Mouse (Mus musculus) MN1 (cell line): Measurements from ENCODE around the gene Rab3il1.
"Not testable (repeated sequence)": the region's sequence is repeated elsewhere in the genome, so short reads cannot be mapped to it uniquely, and the experiment has no call there.

ENCODE experiments used
- DNase-seq: peaks from one replicate; pipeline ENCODE4 v3.0.0-alpha.2; 2016; ENCODE audit warnings: low spot score

Rab3il1 gene

DNA sequence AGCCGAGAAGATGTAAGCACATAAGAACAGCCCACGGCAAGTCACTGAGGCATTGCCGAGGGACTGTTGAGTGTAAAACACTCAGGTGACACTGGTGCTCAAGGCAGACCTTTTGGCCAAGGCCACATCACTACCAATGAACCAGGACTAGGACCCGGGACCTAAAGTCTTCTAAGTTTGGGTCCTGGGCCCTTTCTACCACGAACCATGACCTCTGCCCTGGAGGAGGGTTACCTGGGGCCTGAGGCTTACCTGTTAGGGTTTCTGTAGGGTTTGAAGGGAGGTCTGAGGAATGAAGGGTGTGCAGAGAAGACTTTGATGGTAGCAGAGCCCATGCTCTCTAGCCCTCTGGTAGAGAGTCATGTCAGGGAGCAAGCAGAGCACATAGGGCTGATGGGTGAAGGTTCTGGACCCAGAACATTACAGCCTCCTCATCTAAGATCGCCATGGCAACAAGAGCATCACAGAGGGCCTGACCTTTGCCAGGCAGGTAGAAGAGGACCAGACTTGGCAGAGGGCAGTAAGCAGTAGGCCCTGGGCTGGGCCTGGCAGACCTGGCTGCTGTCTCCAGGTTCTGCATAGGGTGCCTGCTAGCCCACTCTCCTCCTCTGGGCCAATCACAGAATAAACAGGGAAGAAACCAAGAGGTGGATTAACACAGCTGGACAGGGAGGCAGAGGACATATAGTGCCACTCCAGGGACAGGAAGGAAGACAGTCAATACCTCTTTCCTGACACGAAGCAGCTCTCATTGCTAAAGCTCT, at the start of gene Rab3il1, which contains the start of gene Best1:
Gene Rab3il1, plus strand, starts transcription at position 464 of the 764 bp plus-strand sequence.
Gene Best1, minus strand, starts transcription at position 428 of the 764 bp plus-strand sequence.
- no peak for DNase-seq

DNA sequence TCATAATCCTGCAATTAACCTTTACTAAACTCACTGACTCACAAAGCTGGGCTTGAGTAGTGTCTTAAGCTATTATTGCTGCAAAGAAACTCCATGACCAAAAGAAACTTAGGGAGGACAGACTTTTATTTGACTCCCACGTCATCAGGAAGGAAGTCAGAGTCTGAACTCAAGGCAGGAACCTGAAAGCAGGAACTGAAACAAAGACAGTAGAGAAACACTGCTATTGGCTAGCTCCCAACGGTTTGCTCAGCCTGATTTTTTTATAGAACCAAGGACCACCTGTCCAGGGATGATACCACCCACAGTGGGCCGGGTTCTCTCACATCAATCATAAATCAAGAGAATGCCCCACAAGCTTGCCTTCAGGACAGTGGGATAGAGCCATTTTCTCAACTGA, 49.1 kb upstream of the Rab3il1 start:
- no peak for DNase-seq

DNA sequence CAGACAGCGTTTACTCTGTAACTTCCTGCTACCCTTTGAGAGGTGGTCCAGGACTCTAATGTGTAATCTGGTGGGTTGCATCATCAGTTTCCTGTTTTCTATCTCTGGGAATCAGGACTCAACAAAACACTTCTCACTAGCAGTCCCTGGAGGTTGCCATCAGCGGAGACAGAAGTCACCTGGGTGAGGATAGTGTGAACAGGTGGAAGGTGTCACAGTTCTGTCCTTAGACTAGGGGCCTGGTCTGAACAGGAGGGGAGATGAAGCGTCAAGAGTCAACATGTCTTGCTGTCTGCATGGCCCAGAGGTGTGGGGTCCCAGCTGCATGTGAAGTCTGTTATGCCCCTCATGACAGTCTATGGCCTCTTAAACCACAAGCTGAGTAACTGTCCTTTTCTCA, 48.6 kb upstream of the Rab3il1 start:
- no peak for DNase-seq

DNA sequence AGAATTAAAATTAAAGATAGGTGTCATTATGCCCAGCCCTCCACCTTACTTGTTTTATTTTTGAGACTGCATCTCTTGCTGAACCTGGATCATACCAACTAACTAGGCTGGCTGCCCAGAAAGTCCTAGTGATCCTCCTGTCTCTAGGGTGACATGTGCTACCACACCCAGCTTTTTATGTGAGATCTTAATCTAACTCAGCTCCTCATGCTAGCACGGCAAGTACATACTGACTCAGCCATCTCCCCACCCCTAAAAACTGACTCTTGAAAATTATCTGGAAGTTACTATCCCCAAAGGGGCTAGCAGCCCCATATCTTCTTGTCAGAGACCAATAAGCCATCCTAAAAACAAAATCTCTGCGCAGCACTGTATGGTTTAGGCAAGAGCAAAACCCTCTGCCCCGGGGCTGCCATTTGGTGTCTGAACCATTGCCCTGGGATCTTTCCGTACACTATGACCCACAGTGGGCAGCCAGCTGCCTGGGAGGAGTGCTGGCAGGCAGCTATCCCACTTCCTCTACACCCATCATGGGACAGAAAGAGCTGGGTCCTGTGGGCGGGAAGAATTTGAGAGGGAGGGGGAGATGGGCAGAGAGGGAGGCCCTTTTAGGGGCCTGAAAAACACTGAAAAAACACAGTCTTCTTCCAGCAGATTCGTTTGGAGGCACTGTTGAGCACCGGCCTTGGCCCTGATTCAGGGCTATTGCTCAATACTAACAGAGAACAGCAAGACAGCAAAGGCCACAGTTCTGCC, 47.2 kb upstream of the Rab3il1 start:
- peak; percentile 67 for DNase-seq

DNA sequence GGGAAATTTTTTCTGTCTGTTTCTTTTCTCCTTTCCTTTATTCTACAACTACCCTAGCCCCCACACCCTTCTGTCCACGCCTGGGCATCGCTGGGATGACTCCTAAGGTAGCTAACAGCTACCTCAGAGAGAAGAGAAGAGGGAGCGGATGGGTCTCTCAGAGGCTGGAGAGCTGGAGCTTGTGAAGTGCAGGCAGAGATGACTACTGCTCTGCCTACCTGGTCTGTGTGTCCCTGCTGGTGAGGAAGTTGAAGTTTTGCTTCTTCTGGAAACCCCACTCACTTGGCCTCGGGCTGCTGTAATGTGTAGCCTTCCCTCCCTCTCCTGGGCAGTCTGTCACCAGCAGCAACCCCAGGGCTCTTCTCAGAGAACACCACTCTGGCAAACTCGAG, 46.7 kb upstream of the Rab3il1 start:
- peak; percentile 30 for DNase-seq

- DNase-seq, result no peak
Measured at GRCm38 (mm10) chr19:9955438-9955837, 46.0 kb upstream of the Rab3il1 start.

- no peak for DNase-seq
Measured at GRCm38 (mm10) chr19:9956624-9957388, 44.7 kb upstream of the Rab3il1 start.

DNA sequence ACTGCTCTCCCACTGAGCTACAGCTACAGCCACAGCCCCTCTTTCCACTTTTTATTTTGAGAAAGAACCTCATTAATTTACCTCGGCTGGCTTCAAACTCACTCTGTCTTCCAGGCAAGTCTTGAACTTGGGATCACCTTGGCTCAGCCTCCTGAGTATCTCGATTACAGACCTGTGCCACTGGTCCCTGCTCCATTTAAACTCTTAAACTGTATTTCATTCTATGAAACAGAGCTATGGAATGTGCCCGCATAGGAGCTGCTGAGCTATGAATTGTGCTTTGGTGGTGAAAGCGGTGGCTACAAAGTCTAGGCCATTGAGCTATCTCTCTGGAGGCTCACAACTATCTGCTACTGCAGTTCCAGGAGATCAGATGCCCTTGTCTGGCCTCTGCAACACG, 43.5 kb upstream of the Rab3il1 start:
- DNase-seq, result no peak

DNA sequence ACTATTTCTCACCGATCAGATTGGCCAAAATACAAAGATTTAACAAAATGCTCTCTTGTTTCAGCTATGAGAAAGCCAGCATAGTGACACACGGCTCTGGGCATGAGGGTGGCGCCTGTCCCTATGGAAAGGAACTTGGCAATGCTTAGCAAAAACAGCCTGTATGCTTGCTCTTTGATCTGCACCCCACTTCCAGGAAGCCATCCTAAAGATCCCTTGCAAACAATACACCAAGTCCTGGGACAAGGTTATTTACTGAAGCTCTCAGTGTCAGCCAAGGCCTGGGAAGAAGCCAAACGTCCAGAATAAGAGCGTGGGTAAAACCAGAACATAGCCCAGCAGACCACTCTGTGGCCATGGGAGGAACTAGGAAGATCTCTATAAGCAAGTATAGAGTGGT, 40.7 kb upstream of the Rab3il1 start:
- no peak for DNase-seq

DNA sequence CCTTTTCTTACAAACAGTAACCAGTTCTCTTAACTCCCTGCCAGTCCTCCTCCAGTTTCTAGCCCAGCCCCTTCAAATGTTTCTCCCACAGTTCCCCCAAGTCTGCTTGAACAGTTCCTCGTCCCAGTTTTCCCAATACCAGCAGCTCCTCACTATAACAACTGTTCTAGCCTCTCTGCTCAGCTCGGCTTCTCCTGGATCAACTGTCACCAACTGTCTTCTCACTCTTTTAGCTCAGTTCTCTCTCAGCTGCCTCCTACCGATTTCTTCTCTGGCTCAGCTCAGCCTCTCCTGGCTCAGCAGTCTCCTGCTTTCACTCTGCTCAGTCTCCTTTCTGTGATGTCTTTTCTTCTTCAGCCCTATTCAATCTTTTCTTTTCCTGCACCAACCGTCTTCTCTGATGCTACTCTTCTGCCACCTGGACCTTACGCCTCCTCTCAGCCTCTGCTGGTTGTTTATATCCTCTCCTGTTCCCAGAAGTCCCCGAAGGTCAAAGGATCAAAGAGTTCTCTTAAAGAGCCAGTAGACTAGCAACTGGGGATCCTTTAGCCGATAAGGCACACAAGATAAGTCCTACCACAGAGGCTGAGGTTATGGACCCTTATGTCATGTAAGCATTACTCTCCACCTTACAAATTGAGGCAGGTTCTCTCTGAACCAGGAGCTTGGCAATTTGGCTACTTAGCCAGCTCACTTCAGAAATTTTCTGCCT, 37.1 kb upstream of the Rab3il1 start:
- no peak for DNase-seq

- peak; percentile 46 for DNase-seq
Measured at GRCm38 (mm10) chr19:9966096-9966867, 35.2 kb upstream of the Rab3il1 start.

DNA sequence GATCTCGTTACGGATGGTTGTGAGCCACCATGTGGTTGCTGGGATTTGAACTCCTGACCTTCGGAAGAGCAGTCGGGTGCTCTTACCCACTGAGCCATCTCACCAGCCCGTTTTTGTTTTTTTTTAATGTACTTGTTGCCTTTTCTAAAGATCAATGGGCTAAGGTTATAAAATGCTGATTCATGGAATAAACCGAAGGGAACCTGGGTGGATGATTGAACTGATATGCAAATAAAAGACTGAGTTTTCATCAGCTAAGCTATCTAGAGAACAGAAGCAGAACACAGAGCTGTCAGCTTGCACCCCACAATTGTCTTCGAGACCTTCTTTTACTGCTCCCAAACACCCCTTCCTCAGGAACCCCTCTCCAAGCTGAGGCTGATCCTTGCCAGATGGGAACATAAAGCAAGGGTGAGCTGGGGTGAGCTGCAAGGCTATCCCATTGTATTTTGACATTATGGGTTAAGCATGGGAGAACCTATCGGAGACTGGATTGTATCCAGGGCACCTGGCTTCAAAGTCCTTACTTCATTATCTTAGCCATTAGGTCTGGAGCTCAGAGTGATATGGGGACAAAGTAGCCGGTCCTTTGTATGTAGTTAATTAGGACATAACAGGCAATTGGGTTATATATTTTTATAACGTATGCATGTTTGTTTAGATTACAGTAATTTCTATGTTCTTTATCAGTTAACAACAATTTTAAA, 33.2 kb upstream of the Rab3il1 start:
- DNase-seq, result no peak

DNA sequence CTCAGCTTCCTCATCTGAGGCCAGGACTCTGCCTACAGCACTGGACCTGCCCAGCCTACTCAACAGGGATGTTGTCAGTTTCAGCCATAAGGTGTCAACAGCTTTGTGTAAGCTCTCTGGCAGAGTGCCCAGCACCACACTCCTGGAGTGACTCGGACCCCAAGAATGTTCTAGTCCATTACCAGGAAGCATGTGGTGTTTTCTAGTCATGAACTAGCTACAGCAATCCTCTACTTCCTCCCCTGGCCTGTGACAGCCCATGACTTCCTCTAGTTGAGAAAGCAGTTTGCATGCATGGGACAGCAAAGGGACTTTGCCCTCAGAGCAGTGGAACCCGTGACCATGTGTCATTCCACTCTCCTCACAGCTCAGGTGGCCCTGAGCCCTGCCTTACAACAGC, 26.6 kb upstream of the Rab3il1 start:
- not testable (repeated sequence) for DNase-seq

DNA sequence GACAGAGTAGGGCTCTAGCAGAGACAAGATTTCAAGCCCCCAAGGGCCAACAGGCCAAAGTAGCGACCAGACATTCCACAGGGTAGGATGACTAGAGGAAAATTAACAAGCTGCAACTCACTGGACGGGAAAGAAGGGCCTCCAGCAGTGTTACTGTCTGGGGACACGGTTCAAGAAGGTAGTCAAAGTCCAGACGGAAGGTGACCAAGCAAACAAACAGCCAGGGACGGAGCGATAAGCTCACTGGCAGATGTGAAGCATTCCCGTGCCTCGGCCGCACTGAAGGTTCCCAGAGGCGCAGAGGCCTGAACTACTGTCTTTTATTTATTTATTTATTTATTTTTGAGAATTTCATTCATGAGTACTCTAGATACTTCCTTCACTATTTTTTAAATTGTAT, 24.4 kb upstream of the Rab3il1 start:
- no peak for DNase-seq

- peak; percentile 64 for DNase-seq
Measured at GRCm38 (mm10) chr19:9978431-9978951, 23.0 kb upstream of the Rab3il1 start.

DNA sequence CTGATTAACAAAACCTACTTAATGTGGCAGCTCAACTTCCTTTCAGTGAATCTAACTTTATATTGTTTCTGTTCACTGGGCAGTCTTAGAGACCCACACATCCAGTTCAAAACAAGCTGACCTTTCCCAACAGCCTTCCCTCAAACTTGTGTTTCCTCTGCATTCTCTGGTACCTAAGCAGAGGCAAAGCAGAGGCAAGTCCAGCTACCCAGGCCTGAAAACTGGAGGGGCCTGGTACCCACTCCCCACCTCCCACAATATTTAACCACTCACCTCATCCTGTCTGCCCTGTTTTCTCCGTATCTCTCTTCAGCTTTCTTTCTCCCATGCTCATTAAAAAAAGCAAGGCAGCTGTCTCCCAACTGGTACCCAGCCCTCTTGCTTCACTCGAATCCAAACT, 22.3 kb upstream of the Rab3il1 start:
- no peak for DNase-seq

GRCm38 (mm10) chr19:9980258-9980657, 21.2 kb upstream of the Rab3il1 start, which contains the start of gene Fth1:
TSS of gene Fth1 (plus strand) at chr19:9980598.
- no peak for DNase-seq

- no peak for DNase-seq
Measured at GRCm38 (mm10) chr19:9981621-9982020, 19.8 kb upstream of the Rab3il1 start.

- DNase-seq, result peak; percentile 95
Measured at GRCm38 (mm10) chr19:9982151-9982851, 19.2 kb upstream of the Rab3il1 start.
